Mouse (Mus musculus) neutrophil, adult 83 days (primary cell): ENCODE results near the gene Nlrp4a. TPM values are rescaled to one million over a fixed set of nuclear protein-coding genes. Genes with fewer than 3 reads are reported as not detected.

ENCODE experiments used
- total RNA-seq, 2 experiments: library from RNA; stranded (reverse); gene quantifications; one replicate each; pipeline ENCODE4 v1.2.4; 2023

Nlrp4a gene
- total RNA-seq, result not detected

GRCm38 (mm10) chr7:26434813-26435212 lies at the start of gene Nlrp4a:
Nlrp4a (plus strand) TSS chr7:26435113.

GRCm38 (mm10) chr7:26403600-26403999 lies 31.3 kb upstream of the Nlrp4a start, which contains the start of gene Nlrp9c:
Nlrp9c (minus strand) TSS chr7:26403700.

Other genes starting within 250 kb of the Nlrp4a start
- not detected for gene Vmn1r184, start 174.8 kb upstream of the Nlrp4a start, total RNA-seq
- not detected for gene Cyp2a4, start 127.9 kb upstream of the Nlrp4a start, total RNA-seq
- gene Nlrp9c, start 31.4 kb upstream of the Nlrp4a start, total RNA-seq, result not detected
- not detected for gene Nlrp9a, start 99.9 kb downstream of the Nlrp4a start, total RNA-seq
- gene Vmn1r185, start 183.4 kb downstream of the Nlrp4a start, total RNA-seq, result not detected